Mouse (Mus musculus): ENCODE results near the gene Cfap61. TPM values are rescaled to one million over a fixed set of nuclear protein-coding genes. Genes with fewer than 3 reads are reported as not detected.
A peak's percentile ranks its signal among the peaks of the same experiment; 100 is the strongest.

Gene Cfap61
- polyA plus RNA-seq, 1 experiment from 2014 or later: 1.9 TPM

- Histone ChIP-seq H3K4me1 (no peaks in the 10 kb centered on the region), H3K27ac (replicated peaks) (no peak overlapping the region), H3K4me3 (no peak overlapping the region), H3K27me3 (no peaks in the 10 kb centered on the region), H3K36me3 (no peaks in the 10 kb centered on the region), H3K9me3 (no peaks in the 10 kb centered on the region), H3K9ac (replicated peaks) (no peak overlapping the region), H3K4me2 (replicated peaks) (no peak overlapping the region)
- ATAC-seq (ENCODE audit: low FRiP score, low read depth): no peak
- WGBS: 85% methylated on average over 3 of the region's 3 CpGs
Measured at GRCm38 (mm10) chr2:146140711-146141110, 206.1 kb downstream of the Cfap61 start.

GRCm38 (mm10) chr2:146147306-146147705 is 212.7 kb downstream of the Cfap61 start:
- Histone ChIP-seq H3K9me3 (no peaks in the 10 kb centered on the region), H3K27ac (replicated peaks) (no peak overlapping the region), H3K4me2 (replicated peaks) (no peak overlapping the region), H3K9ac (replicated peaks) (no peak overlapping the region), H3K4me1 (no peaks in the 10 kb centered on the region), H3K4me3 (no peak overlapping the region), H3K27me3 (no peaks in the 10 kb centered on the region), H3K36me3 (no peaks in the 10 kb centered on the region)
- ATAC-seq (ENCODE audit: low FRiP score, low read depth): no peak
- WGBS: 92% methylated on average over 4 of the region's 4 CpGs

- H3K9me3 ChIP-seq: no peaks in the 10 kb centered on the region
Measured at GRCm38 (mm10) chr2:146147801-146148200, 213.2 kb downstream of the Cfap61 start.

GRCm38 (mm10) chr2:146149206-146149974 is 214.8 kb downstream of the Cfap61 start:
- Histone ChIP-seq H3K36me3 (no peaks in the 10 kb centered on the region), H3K4me3 (no peak overlapping the region), H3K4me1 (no peaks in the 10 kb centered on the region), H3K9ac (replicated peaks) (no peak overlapping the region), H3K4me2 (replicated peaks) (no peak overlapping the region), H3K27ac (replicated peaks) (no peak overlapping the region), H3K9me3 (no peaks in the 10 kb centered on the region), H3K27me3 (no peaks in the 10 kb centered on the region)
- 86% methylated on average over 15 of the region's 15 CpGs for WGBS
- no peak for ATAC-seq (ENCODE audit: low FRiP score, low read depth)

More at GRCm38 (mm10) chr2:146147801-146148200, 213.2 kb downstream of the Cfap61 start:
- no peaks in the 10 kb centered on the region for H3K36me3 ChIP-seq
- WGBS: 94% methylated on average over 5 of the region's 5 CpGs
- no peak overlapping the region for H3K9ac ChIP-seq (replicated peaks)
- no peak overlapping the region for H3K4me3 ChIP-seq
- no peak for ATAC-seq (ENCODE audit: low FRiP score, low read depth)
- no peaks in the 10 kb centered on the region for H3K4me1 ChIP-seq
- no peak overlapping the region for H3K27ac ChIP-seq (replicated peaks)
- no peak overlapping the region for H3K4me2 ChIP-seq (replicated peaks)
- no peaks in the 10 kb centered on the region for H3K27me3 ChIP-seq

- WGBS: 52% methylated on average over 14 of the region's 14 CpGs
- Histone ChIP-seq H3K27ac (replicated peaks) (peak overlapping the region; percentile 55), H3K9ac (replicated peaks) (no peak overlapping the region), H3K36me3 (no peaks in the 10 kb centered on the region), H3K4me2 (replicated peaks) (no peak overlapping the region), H3K4me3 (no peak overlapping the region), H3K27me3 (no peaks in the 10 kb centered on the region), H3K4me1 (peaks cover 19% of the 10 kb centered on the region), H3K9me3 (no peaks in the 10 kb centered on the region)
- peak; percentile 62; the same call in 1 of the 2 replicates for ATAC-seq (ENCODE audit: low FRiP score, low read depth)
Measured at GRCm38 (mm10) chr2:146168017-146168803, 233.6 kb downstream of the Cfap61 start.

GRCm38 (mm10) chr2:146169492-146169891 is 234.9 kb downstream of the Cfap61 start:
- Histone ChIP-seq H3K9ac (replicated peaks) (no peak overlapping the region), H3K27me3 (no peaks in the 10 kb centered on the region), H3K9me3 (no peaks in the 10 kb centered on the region), H3K4me3 (no peak overlapping the region), H3K36me3 (no peaks in the 10 kb centered on the region), H3K27ac (replicated peaks) (peak overlapping the region; percentile 20; the same call in 1 of the 2 replicates), H3K4me1 (peaks cover 19% of the 10 kb centered on the region), H3K4me2 (replicated peaks) (no peak overlapping the region)
- WGBS: 39% methylated on average over 7 of the region's 7 CpGs
- ATAC-seq (ENCODE audit: low FRiP score, low read depth): no peak

- Histone ChIP-seq H3K9me3 (no peaks in the 10 kb centered on the region), H3K4me3 (no peak overlapping the region), H3K27me3 (no peaks in the 10 kb centered on the region), H3K4me2 (replicated peaks) (no peak overlapping the region), H3K4me1 (peaks cover 19% of the 10 kb centered on the region), H3K27ac (replicated peaks) (no peak overlapping the region), H3K36me3 (no peaks in the 10 kb centered on the region), H3K9ac (replicated peaks) (no peak overlapping the region)
- WGBS: 50% methylated on average over 4 of the region's 4 CpGs
- ATAC-seq (ENCODE audit: low FRiP score, low read depth): no peak
Measured at GRCm38 (mm10) chr2:146172106-146172505, 237.5 kb downstream of the Cfap61 start.

GRCm38 (mm10) chr2:146174173-146174572 is 239.6 kb downstream of the Cfap61 start:
- Histone ChIP-seq H3K27me3 (no peaks in the 10 kb centered on the region), H3K9me3 (no peaks in the 10 kb centered on the region), H3K4me1 (peaks cover 7% of the 10 kb centered on the region; the same call in 1 of the 2 replicates), H3K4me3 (no peak overlapping the region), H3K9ac (replicated peaks) (no peak overlapping the region), H3K36me3 (no peaks in the 10 kb centered on the region), H3K4me2 (replicated peaks) (no peak overlapping the region), H3K27ac (replicated peaks) (no peak overlapping the region)
- WGBS: 91% methylated on average over 7 of the region's 7 CpGs
- no peak for ATAC-seq (ENCODE audit: low FRiP score, low read depth)

GRCm38 (mm10) chr2:146178718-146179117 is 244.1 kb downstream of the Cfap61 start:
- 0 out of 2 replicates have a peak, but pooled peaks cover 3% of the 10 kb centered on the region for H3K27me3 ChIP-seq
- H3K4me3 ChIP-seq: no peak overlapping the region
- H3K4me1 ChIP-seq: no peaks in the 10 kb centered on the region
- ATAC-seq (ENCODE audit: low FRiP score, low read depth): no peak
- no peaks in the 10 kb centered on the region for H3K36me3 ChIP-seq
- H3K4me2 ChIP-seq (replicated peaks): no peak overlapping the region
- H3K9me3 ChIP-seq: no peaks in the 10 kb centered on the region
- 75% methylated on average over 1 of the region's 1 CpGs for whole genome bisulfite sequencing
- H3K27ac ChIP-seq (replicated peaks): no peak overlapping the region
- no peak overlapping the region for H3K9ac ChIP-seq (replicated peaks)

GRCm38 (mm10) chr2:146183830-146184793 is 249.5 kb downstream of the Cfap61 start:
- H3K27ac ChIP-seq (replicated peaks): peak overlapping the region; percentile 26; the same call in 1 of the 2 replicates
- peaks cover 5% of the 10 kb centered on the region; the same call in 1 of the 2 replicates for H3K4me1 ChIP-seq
- no peak overlapping the region for H3K9ac ChIP-seq (replicated peaks)
- H3K27me3 ChIP-seq: 0 out of 2 replicates have a peak, but pooled peaks cover 3% of the 10 kb centered on the region
- no peak overlapping the region for H3K4me2 ChIP-seq (replicated peaks)
- no peaks in the 10 kb centered on the region for H3K36me3 ChIP-seq
- no peak overlapping the region for H3K4me3 ChIP-seq
- H3K9me3 ChIP-seq: no peaks in the 10 kb centered on the region
- ATAC-seq (ENCODE audit: low FRiP score, low read depth): no peak
- 75% methylated on average over 24 of the region's 24 CpGs for WGBS

- no peak for ATAC-seq (ENCODE audit: low FRiP score, low read depth)
- WGBS: 91% methylated on average over 11 of the region's 11 CpGs
- Histone ChIP-seq H3K36me3 (no peaks in the 10 kb centered on the region), H3K27me3 (peaks cover 15% of the 10 kb centered on the region), H3K9ac (replicated peaks) (no peak overlapping the region), H3K4me1 (0 out of 2 replicates have a peak, but pooled peaks cover 4% of the 10 kb centered on the region), H3K4me2 (replicated peaks) (no peak overlapping the region), H3K4me3 (no peak overlapping the region), H3K9me3 (no peaks in the 10 kb centered on the region), H3K27ac (replicated peaks) (no peak overlapping the region)
Measured at GRCm38 (mm10) chr2:146196126-146196525, 261.5 kb downstream of the Cfap61 start.
